Mouse (Mus musculus) lung, postnatal 0 days (tissue): Measurements from ENCODE around the gene N4bp2l1.

Source experiments
- CTCF ChIP-seq: IDR thresholded peaks from 2 replicates; pipeline ENCODE4 v1.5.1; 2016; ENCODE audit warnings: antibody characterized with exemption, mild to moderate bottlenecking
- EP300 ChIP-seq: IDR thresholded peaks from 2 replicates; pipeline ENCODE4 v1.6.1; 2016; ENCODE audit warnings: antibody characterized with exemption, mild to moderate bottlenecking, control low read depth

DNA sequence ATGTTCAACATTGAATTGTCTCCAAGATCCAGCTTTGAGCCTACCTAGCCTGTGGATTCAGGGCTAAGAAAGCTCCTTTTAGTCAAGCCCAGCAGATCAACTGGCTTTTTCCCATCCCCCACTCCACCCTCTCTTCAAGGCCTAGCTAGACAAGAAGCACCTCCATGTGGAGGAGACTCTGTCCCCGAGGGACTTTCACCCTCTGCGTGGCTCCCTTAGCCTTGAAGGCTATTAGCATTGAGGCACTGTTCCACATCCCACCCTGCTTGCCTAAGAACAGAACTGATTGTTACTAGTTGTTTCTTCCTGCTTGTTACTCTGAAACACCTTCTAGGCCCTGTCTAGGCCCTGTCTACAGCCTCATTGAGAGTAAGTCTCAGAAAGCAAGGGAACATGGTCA is 7.0 kb downstream of the N4bp2l1 start:
- TF ChIP-seq CTCF (no peak), EP300 (no peak)
